Mouse (Mus musculus): ENCODE measurements around the gene Sema7a. TPM values are rescaled to one million over a fixed set of nuclear protein-coding genes. Genes with fewer than 3 reads are reported as not detected.

Gene Sema7a
- total RNA-seq (2017): 4.1 and 4.3 TPM in 2 replicates

- peak; percentile 44 to 59; a peak in 3 of 4 replicates for ATAC-seq (replicated peaks in 1 of 2; ENCODE audit: insufficient read depth in 1 of 2, low FRiP score in 2 of 2, low TSS enrichment in 1 of 2, low read depth in 1 of 2, poor library complexity in 2 of 2, severe bottlenecking in 2 of 2)
These were observed at the start of gene Sema7a for GRCm38 (mm10) chr9:57939431-57940348. TSS of gene Sema7a (plus strand) at chr9:57940112.

- no peak for ATAC-seq (replicated peaks in 1 of 2; ENCODE audit: insufficient read depth in 1 of 2, low FRiP score in 2 of 2, low TSS enrichment in 1 of 2, low read depth in 1 of 2, poor library complexity in 2 of 2, severe bottlenecking in 2 of 2)
These were observed 39.4 kb upstream of the Sema7a start for GRCm38 (mm10) chr9:57900478-57900877.

GRCm38 (mm10) chr9:57901197-57901596, 38.7 kb upstream of the Sema7a start:
- no peak for ATAC-seq (replicated peaks in 1 of 2; ENCODE audit: insufficient read depth in 1 of 2, low FRiP score in 2 of 2, low TSS enrichment in 1 of 2, low read depth in 1 of 2, poor library complexity in 2 of 2, severe bottlenecking in 2 of 2)

- no peak for ATAC-seq (replicated peaks in 1 of 2; ENCODE audit: insufficient read depth in 1 of 2, low FRiP score in 2 of 2, low TSS enrichment in 1 of 2, low read depth in 1 of 2, poor library complexity in 2 of 2, severe bottlenecking in 2 of 2)
These were observed 38.3 kb upstream of the Sema7a start for GRCm38 (mm10) chr9:57901601-57902000.

- no peak for ATAC-seq (replicated peaks in 1 of 2; ENCODE audit: insufficient read depth in 1 of 2, low FRiP score in 2 of 2, low TSS enrichment in 1 of 2, low read depth in 1 of 2, poor library complexity in 2 of 2, severe bottlenecking in 2 of 2)
These were observed 37.8 kb upstream of the Sema7a start for GRCm38 (mm10) chr9:57902132-57902531.

GRCm38 (mm10) chr9:57903589-57904249, 36.2 kb upstream of the Sema7a start:
- no peak for ATAC-seq (replicated peaks in 1 of 2; ENCODE audit: insufficient read depth in 1 of 2, low FRiP score in 2 of 2, low TSS enrichment in 1 of 2, low read depth in 1 of 2, poor library complexity in 2 of 2, severe bottlenecking in 2 of 2)

GRCm38 (mm10) chr9:57904250-57904644, 35.7 kb upstream of the Sema7a start:
- ATAC-seq (replicated peaks in 1 of 2; ENCODE audit: insufficient read depth in 1 of 2, low FRiP score in 2 of 2, low TSS enrichment in 1 of 2, low read depth in 1 of 2, poor library complexity in 2 of 2, severe bottlenecking in 2 of 2): no peak

- no peak for ATAC-seq (replicated peaks in 1 of 2; ENCODE audit: insufficient read depth in 1 of 2, low FRiP score in 2 of 2, low TSS enrichment in 1 of 2, low read depth in 1 of 2, poor library complexity in 2 of 2, severe bottlenecking in 2 of 2)
These were observed 32.7 kb upstream of the Sema7a start for GRCm38 (mm10) chr9:57907206-57907605.

- peak; percentile 94 to 99 for ATAC-seq (replicated peaks in 1 of 2; ENCODE audit: insufficient read depth in 1 of 2, low FRiP score in 2 of 2, low TSS enrichment in 1 of 2, low read depth in 1 of 2, poor library complexity in 2 of 2, severe bottlenecking in 2 of 2)
These were observed 29.4 kb upstream of the Sema7a start, which contains the start of gene Ubl7 for GRCm38 (mm10) chr9:57910254-57911160. TSS of gene Ubl7 (plus strand) at chr9:57910979.

- ATAC-seq (replicated peaks in 1 of 2; ENCODE audit: insufficient read depth in 1 of 2, low FRiP score in 2 of 2, low TSS enrichment in 1 of 2, low read depth in 1 of 2, poor library complexity in 2 of 2, severe bottlenecking in 2 of 2): no peak
These were observed 27.3 kb upstream of the Sema7a start for GRCm38 (mm10) chr9:57912571-57912970.

GRCm38 (mm10) chr9:57921491-57922060, 18.3 kb upstream of the Sema7a start:
- ATAC-seq (replicated peaks in 1 of 2; ENCODE audit: insufficient read depth in 1 of 2, low FRiP score in 2 of 2, low TSS enrichment in 1 of 2, low read depth in 1 of 2, poor library complexity in 2 of 2, severe bottlenecking in 2 of 2): no peak

GRCm38 (mm10) chr9:57922381-57922780, 17.5 kb upstream of the Sema7a start:
- ATAC-seq (replicated peaks in 1 of 2; ENCODE audit: insufficient read depth in 1 of 2, low FRiP score in 2 of 2, low TSS enrichment in 1 of 2, low read depth in 1 of 2, poor library complexity in 2 of 2, severe bottlenecking in 2 of 2): no peak

- ATAC-seq (replicated peaks in 1 of 2; ENCODE audit: insufficient read depth in 1 of 2, low FRiP score in 2 of 2, low TSS enrichment in 1 of 2, low read depth in 1 of 2, poor library complexity in 2 of 2, severe bottlenecking in 2 of 2): no peak
These were observed 16.9 kb upstream of the Sema7a start for GRCm38 (mm10) chr9:57923046-57923445.

- peak; percentile 22 to 24; a peak in 1 of 4 replicates for ATAC-seq (replicated peaks in 1 of 2; ENCODE audit: insufficient read depth in 1 of 2, low FRiP score in 2 of 2, low TSS enrichment in 1 of 2, low read depth in 1 of 2, poor library complexity in 2 of 2, severe bottlenecking in 2 of 2)
These were observed 8.6 kb upstream of the Sema7a start for GRCm38 (mm10) chr9:57931166-57931767.

GRCm38 (mm10) chr9:57932253-57932652, 7.7 kb upstream of the Sema7a start:
- no peak for ATAC-seq (replicated peaks in 1 of 2; ENCODE audit: insufficient read depth in 1 of 2, low FRiP score in 2 of 2, low TSS enrichment in 1 of 2, low read depth in 1 of 2, poor library complexity in 2 of 2, severe bottlenecking in 2 of 2)

- ATAC-seq (replicated peaks in 1 of 2; ENCODE audit: insufficient read depth in 1 of 2, low FRiP score in 2 of 2, low TSS enrichment in 1 of 2, low read depth in 1 of 2, poor library complexity in 2 of 2, severe bottlenecking in 2 of 2): peak; percentile 12 to 28; a peak in 2 of 4 replicates
These were observed 6.9 kb upstream of the Sema7a start for GRCm38 (mm10) chr9:57932831-57933602.
